Mouse (Mus musculus): ENCODE data around the gene Vps8. TPM values are rescaled to one million over a fixed set of nuclear protein-coding genes. Genes with fewer than 3 reads are reported as not detected.
A peak's percentile ranks its signal among the peaks of the same experiment; 100 is the strongest.

Gene Vps8
- total and polyA plus RNA-seq, 3 experiments: 13.6 to 17.6 (median 15.9) TPM

- DNase-seq (ENCODE audit: extremely low read depth): no peak
- Histone ChIP-seq H3K9ac (ENCODE audit: insufficient read depth, low read depth) (no peak overlapping the region), H3K4me3 (replicated peaks in 1 of 3; ENCODE audit: low read depth in 2 of 3, low read length in 2 of 3, poor library complexity in 1 of 3) (no peak overlapping the region), H3K9me3 (replicated peaks; ENCODE audit: low read length) (no peaks in the 10 kb centered on the region), H3K36me3 (replicated peaks in 1 of 2; ENCODE audit: control insufficient read depth in 1 of 2, insufficient read depth in 1 of 2, low read length in 1 of 2) (no peaks in the 10 kb centered on the region), H3K4me1 (ENCODE audit: control insufficient read depth in 1 of 2, insufficient read depth in 2 of 2) (peaks cover 34 to 67% of the 10 kb centered on the region in 2 experiments), H3K79me2 (replicated peaks; ENCODE audit: control insufficient read depth, extremely low read depth, insufficient read depth, poor library complexity, severe bottlenecking) (no peaks in the 10 kb centered on the region), H3K27me3 (replicated peaks) (no peaks in the 10 kb centered on the region), H3K4me2 (ENCODE audit: insufficient read depth, low read depth, poor library complexity, severe bottlenecking) (no peak overlapping the region), H3K27ac (ENCODE audit: insufficient read depth, low read depth) (no peak overlapping the region)
- in situ Hi-C loops (cut with MboI; ENCODE audit: low pct_ligation_motif_present, low pct_unique_long_range_greater_than_20kb, low sequenced_read_pairs) (no loop called here), dilution Hi-C loops (cut with MboI; ENCODE audit: extremely low pct_ligation_motif_present, extremely low pct_unique_long_range_greater_than_20kb, low sequenced_read_pairs) (no loop called here)
- TF ChIP-seq EP300 (IDR thresholded peaks at IDR 0.05; ENCODE audit: low read length) (no peak), NRF1 (IDR thresholded peaks at IDR 0.05; ENCODE audit: low read depth, low read length) (no peak), RCOR1 (conservative IDR thresholded peaks at IDR 0.05; ENCODE audit: low read depth, low read length) (no peak), UBTF (IDR thresholded peaks at IDR 0.05; ENCODE audit: low read depth, low read length) (no peak), E2F4 (IDR thresholded peaks at IDR 0.05; ENCODE audit: insufficient replicate concordance, low read depth, low read length) (no peak), POLR2A (IDR thresholded peaks at IDR 0.05; ENCODE audit: low read depth, low read length) (no peak), PAX5 (IDR thresholded peaks at IDR 0.05; ENCODE audit: low read length) (no peak), HCFC1 (IDR thresholded peaks at IDR 0.05; ENCODE audit: low read depth, low read length) (no peak), USF2 (conservative IDR thresholded peaks at IDR 0.05; ENCODE audit: low read depth, low read length) (no peak), SIN3A (IDR thresholded peaks at IDR 0.05; ENCODE audit: low read length) (no peak), MYC (IDR thresholded peaks at IDR 0.05; ENCODE audit: low read depth, low read length) (no peak), USF1 (IDR thresholded peaks at IDR 0.05; ENCODE audit: low read depth, low read length) (no peak), MAX (IDR thresholded peaks at IDR 0.05; ENCODE audit: low read length) (no peak)
Measured at GRCm38 (mm10) chr16:21376949-21377604, 45.8 kb upstream of the Vps8 start.

DNA sequence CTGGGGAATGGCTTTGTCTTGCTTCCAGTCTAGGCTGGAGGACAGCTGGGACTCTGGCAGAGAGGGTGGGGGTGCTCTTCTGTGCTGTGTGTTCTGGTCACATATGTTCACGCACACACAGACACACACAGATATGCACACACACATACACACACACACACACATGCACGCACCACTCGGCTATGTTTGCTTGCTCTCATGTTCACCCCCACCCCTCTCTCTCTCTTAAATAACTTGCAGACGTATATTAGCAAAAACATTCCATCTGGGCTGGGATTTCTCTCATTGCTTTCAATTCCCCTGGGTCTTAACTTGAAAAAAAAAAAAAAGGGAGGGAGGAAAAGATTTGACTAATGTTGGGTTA lies 45.3 kb upstream of the Vps8 start:
- H3K27me3 ChIP-seq (replicated peaks): no peaks in the 10 kb centered on the region
- TF ChIP-seq EP300 (IDR thresholded peaks at IDR 0.05; ENCODE audit: low read length): 0 out of 2 replicates have a peak, but pooled peaks have one; percentile 10
- 0 out of 2 replicates have a peak, but pooled peaks have one; percentile 15 for TF ChIP-seq ETS1 (conservative IDR thresholded peaks at IDR 0.05; ENCODE audit: low read depth, low read length)
- peak; percentile 91 for TF ChIP-seq ZNF384 (IDR thresholded peaks at IDR 0.05; ENCODE audit: low read depth, low read length)
- TF ChIP-seq MXI1 (IDR thresholded peaks at IDR 0.05; ENCODE audit: low read depth, low read length): no peak
- TF ChIP-seq USF2 (conservative IDR thresholded peaks at IDR 0.05; ENCODE audit: low read depth, low read length): no peak
- 0 out of 2 replicates have a peak, but pooled peaks have one; percentile 22 for TF ChIP-seq MAZ (IDR thresholded peaks at IDR 0.05; ENCODE audit: low read depth, low read length)

More for the DNA sequence above, 45.3 kb upstream of the Vps8 start:
- no peak for DNase-seq (ENCODE audit: extremely low read depth)
- Histone ChIP-seq H3K4me3 (replicated peaks in 1 of 3; ENCODE audit: low read depth in 2 of 3, low read length in 2 of 3, poor library complexity in 1 of 3) (no peak overlapping the region), H3K79me2 (replicated peaks; ENCODE audit: control insufficient read depth, extremely low read depth, insufficient read depth, poor library complexity, severe bottlenecking) (no peaks in the 10 kb centered on the region), H3K9ac (ENCODE audit: insufficient read depth, low read depth) (no peak overlapping the region), H3K27ac (ENCODE audit: insufficient read depth, low read depth) (no peak overlapping the region), H3K4me1 (ENCODE audit: control insufficient read depth in 1 of 2, insufficient read depth in 2 of 2) (peaks cover 38 to 71% of the 10 kb centered on the region in 2 experiments), H3K9me3 (replicated peaks; ENCODE audit: low read length) (no peaks in the 10 kb centered on the region), H3K4me2 (ENCODE audit: insufficient read depth, low read depth, poor library complexity, severe bottlenecking) (no peak overlapping the region), H3K36me3 (replicated peaks in 1 of 2; ENCODE audit: control insufficient read depth in 1 of 2, insufficient read depth in 1 of 2, low read length in 1 of 2) (no peaks in the 10 kb centered on the region)
- dilution Hi-C loops (cut with MboI; ENCODE audit: extremely low pct_ligation_motif_present, extremely low pct_unique_long_range_greater_than_20kb, low sequenced_read_pairs): no loop called here
- in situ Hi-C loops (cut with MboI; ENCODE audit: low pct_ligation_motif_present, low pct_unique_long_range_greater_than_20kb, low sequenced_read_pairs): no loop called here

Data from CH12.LX (cell line).